Mouse (Mus musculus) midbrain, embryonic 13.5 days (tissue): ENCODE data around the gene Cdc26. TPM values are rescaled to one million over a fixed set of nuclear protein-coding genes. Genes with fewer than 3 reads are reported as not detected.

Experiments used
- ATAC-seq: fragments of 200-750 bp; cut with Nextera tagmentation; 2 replicates; pipeline ENCODE4 v1.8.0; 2017; ENCODE audit warnings: mild to moderate bottlenecking, moderate TSS enrichment, moderate library complexity
- H3K27ac ChIP-seq: fragments of 300-500 bp; sonication (generic); 2 replicates; pipeline ENCODE4 v1.5.1; 2015; ENCODE audit warnings: inconsistent platforms, mild to moderate bottlenecking, moderate library complexity
- H3K27me3 ChIP-seq: fragments of 300-500 bp; sonication (generic); 2 replicates; pipeline ENCODE4 v1.6.1; 2015; ENCODE audit warnings: mild to moderate bottlenecking, inconsistent platforms
- H3K36me3 ChIP-seq: fragments of 300-500 bp; sonication (generic); 2 replicates; pipeline ENCODE4 v1.6.1; 2015; ENCODE audit warnings: mild to moderate bottlenecking, inconsistent platforms
- H3K4me1 ChIP-seq: fragments of 300-500 bp; sonication (generic); replicated peaks from 2 replicates; pipeline ENCODE4 v1.6.1; 2015; ENCODE audit warnings: inconsistent platforms
- H3K4me2 ChIP-seq: fragments of 300-500 bp; sonication (generic); replicated peaks from 2 replicates; pipeline ENCODE4 v1.6.1; 2015; ENCODE audit warnings: moderate library complexity, mild to moderate bottlenecking, inconsistent platforms
- H3K4me3 ChIP-seq: fragments of 300-500 bp; sonication (generic); replicated peaks from 2 replicates; pipeline ENCODE4 v1.5.1; 2015; ENCODE audit warnings: mild to moderate bottlenecking, inconsistent platforms
- H3K9ac ChIP-seq: fragments of 300-500 bp; sonication (generic); replicated peaks from 2 replicates; pipeline ENCODE4 v1.6.1; 2015; ENCODE audit warnings: mild to moderate bottlenecking, inconsistent platforms
- H3K9me3 ChIP-seq: fragments of 300-500 bp; sonication (generic); 2 replicates; pipeline ENCODE4 v1.6.1; 2016; ENCODE audit warnings: mild to moderate bottlenecking, inconsistent platforms
- WGBS: fragments of 180-500 bp; shearing (Covaris S2); methylation state at CpG from one replicate; pipeline ENCODE4 v1.1.7; 2015; 5-methylcytosine and 5-hydroxymethylcytosine counted together
- polyA plus RNA-seq: library from polyadenylated mRNA; unstranded; fragments of >200 nt; fragmentation: Nextera tagmentation; extraction: Ambion mirVana; gene quantifications from 2 replicates; pipeline ENCODE4 v1.2.1, GENCODE M21; 2015

Cdc26 gene
- polyA plus RNA-seq, 1 experiment from 2014 or later: 120 TPM

DNA sequence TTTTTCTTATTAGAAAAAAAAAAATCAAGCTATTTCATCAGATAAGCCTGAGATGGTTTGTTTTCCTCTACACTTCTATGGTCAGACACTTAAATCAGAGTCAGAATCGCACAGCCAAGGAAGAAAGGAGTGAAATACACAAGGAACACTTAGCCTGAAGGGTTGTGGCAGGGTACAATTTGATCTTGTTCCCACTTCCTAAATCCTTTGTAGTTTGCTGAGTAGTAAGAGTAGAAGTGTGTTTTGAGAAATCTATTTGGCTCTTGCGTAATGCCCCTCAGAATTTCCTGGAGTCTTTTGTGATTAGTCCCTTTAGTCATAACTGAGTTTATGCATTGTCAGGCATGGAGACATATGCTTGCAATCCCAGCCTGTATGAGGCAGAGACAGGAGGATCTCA lies 59.1 kb downstream of the Cdc26 start:
- no peaks in the 10 kb centered on the region for H3K9me3 ChIP-seq
- no peak overlapping the region for H3K4me3 ChIP-seq
- no peaks in the 10 kb centered on the region for H3K4me1 ChIP-seq
- no peak for ATAC-seq
- H3K27ac ChIP-seq: no peak overlapping the region
- H3K36me3 ChIP-seq: peaks cover 44% of the 10 kb centered on the region
- no peaks in the 10 kb centered on the region for H3K27me3 ChIP-seq
- WGBS: 97% methylated on average over 2 of the region's 2 CpGs
- no peak overlapping the region for H3K4me2 ChIP-seq
- H3K9ac ChIP-seq: no peak overlapping the region

DNA sequence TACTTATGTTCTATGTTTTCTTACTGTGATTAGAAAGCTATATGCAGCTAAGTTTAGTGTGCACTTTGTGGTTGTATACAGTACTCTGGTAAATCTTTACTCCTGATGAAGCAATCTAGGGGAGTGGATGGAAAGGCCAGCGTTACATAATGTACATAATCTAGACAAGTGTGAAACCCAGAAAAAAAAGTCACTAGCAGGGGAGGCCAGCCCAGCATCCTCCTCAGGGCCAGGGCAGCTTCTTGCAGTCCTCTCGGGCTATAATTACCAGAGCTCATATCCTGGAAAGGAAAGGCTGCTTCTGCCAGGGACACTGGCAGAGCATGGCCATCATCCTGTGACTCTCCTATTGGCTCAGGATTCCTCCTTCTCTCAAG lies 60.1 kb downstream of the Cdc26 start:
- H3K9me3 ChIP-seq: no peaks in the 10 kb centered on the region
- H3K27me3 ChIP-seq: no peaks in the 10 kb centered on the region
- H3K4me2 ChIP-seq: no peak overlapping the region
- no peak overlapping the region for H3K27ac ChIP-seq
- no peak overlapping the region for H3K9ac ChIP-seq
- no peak for ATAC-seq
- no peak overlapping the region for H3K4me3 ChIP-seq
- H3K36me3 ChIP-seq: peaks cover 51% of the 10 kb centered on the region
- 81% methylated on average over 2 of the region's 2 CpGs for WGBS
- no peaks in the 10 kb centered on the region for H3K4me1 ChIP-seq

DNA sequence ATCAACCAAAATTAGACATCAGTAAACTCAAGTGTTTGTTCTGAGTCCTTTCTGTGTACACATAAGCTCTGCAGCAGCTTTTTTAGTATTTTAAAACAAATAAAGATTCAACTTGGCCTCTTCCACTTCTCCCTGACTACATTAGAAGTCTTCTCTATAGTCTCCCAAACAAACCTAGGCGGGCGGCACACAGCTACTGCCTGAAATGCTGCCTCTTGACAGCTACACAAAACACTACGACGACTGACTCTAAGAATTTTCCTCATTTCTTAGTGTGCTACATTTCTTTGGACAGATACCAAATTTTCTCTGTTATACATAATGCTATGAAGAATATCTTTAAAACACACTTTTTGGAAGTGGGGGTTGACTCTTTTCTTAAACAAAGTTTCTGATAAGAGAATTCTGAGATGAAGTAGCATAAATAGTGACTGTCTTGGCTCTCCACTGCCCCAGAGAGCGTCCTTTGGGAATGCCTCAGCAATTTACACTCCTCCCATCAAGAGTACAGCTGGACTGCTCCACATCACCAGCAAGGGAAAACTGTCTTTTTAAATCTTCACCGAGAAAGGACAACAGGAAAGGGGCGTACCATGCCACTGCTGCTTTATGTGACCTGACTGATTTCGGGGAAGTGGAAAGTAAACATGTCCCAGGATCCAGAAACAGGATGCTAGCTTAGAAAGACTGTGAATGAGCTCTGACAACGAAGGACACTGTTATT lies 60.7 kb downstream of the Cdc26 start:
- Histone ChIP-seq H3K9me3 (no peaks in the 10 kb centered on the region), H3K27ac (no peak overlapping the region), H3K9ac (no peak overlapping the region), H3K4me3 (no peak overlapping the region), H3K4me2 (no peak overlapping the region), H3K36me3 (peaks cover 51% of the 10 kb centered on the region), H3K27me3 (no peaks in the 10 kb centered on the region), H3K4me1 (no peaks in the 10 kb centered on the region)
- 84% methylated on average over 9 of the region's 9 CpGs for WGBS
- ATAC-seq: no peak

DNA sequence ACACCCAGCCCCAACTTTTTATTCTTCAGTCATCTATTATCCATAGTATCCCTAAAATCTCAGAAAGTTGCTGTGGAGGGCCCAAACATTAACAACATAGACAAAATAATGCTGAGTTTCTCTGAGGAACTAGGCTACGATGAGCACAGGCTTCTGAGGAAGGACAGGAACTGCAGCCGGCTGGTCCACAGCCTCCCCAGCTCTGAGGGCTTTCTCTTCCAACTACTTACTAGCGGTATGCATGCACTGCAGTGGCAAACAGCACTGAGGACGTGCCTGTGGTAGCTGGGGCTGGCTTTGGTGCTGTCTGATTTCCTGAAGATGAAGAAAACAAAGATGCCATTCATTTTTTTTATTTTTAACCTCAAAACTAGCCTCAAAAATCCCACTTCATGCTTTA lies 62.6 kb downstream of the Cdc26 start:
- no peak for ATAC-seq
- 83% methylated on average over 4 of the region's 4 CpGs for WGBS
- no peak overlapping the region for H3K4me2 ChIP-seq
- H3K9me3 ChIP-seq: no peaks in the 10 kb centered on the region
- no peak overlapping the region for H3K4me3 ChIP-seq
- no peaks in the 10 kb centered on the region for H3K27me3 ChIP-seq
- H3K36me3 ChIP-seq: peaks cover 43% of the 10 kb centered on the region
- H3K9ac ChIP-seq: no peak overlapping the region
- no peaks in the 10 kb centered on the region for H3K4me1 ChIP-seq
- H3K27ac ChIP-seq: no peak overlapping the region

DNA sequence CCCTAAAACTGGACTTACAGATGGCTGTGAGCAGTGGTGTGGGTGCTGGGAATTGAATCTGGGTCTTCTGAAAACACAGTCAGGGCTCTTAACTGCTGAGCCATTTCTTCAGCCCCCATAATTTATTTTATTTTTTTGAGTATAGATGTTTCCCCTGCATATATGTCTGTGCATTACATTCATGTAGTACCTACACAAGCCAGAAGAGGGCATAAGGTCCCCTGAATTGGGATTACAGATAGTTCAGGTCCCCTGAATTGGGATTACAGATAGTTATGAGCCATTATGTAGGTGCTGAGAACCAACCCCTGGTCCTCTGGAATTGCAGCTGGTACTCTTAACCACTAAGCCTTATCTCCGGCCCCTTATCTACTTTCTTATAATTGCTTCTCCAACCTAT lies 64.4 kb downstream of the Cdc26 start:
- no peak overlapping the region for H3K27ac ChIP-seq
- peaks cover 48% of the 10 kb centered on the region for H3K36me3 ChIP-seq
- H3K4me3 ChIP-seq: no peak overlapping the region
- no peaks in the 10 kb centered on the region for H3K9me3 ChIP-seq
- no peaks in the 10 kb centered on the region for H3K27me3 ChIP-seq
- no peaks in the 10 kb centered on the region for H3K4me1 ChIP-seq
- 94% methylated on average over 1 of the region's 1 CpGs for WGBS
- no peak overlapping the region for H3K9ac ChIP-seq
- no peak for ATAC-seq
- H3K4me2 ChIP-seq: no peak overlapping the region

DNA sequence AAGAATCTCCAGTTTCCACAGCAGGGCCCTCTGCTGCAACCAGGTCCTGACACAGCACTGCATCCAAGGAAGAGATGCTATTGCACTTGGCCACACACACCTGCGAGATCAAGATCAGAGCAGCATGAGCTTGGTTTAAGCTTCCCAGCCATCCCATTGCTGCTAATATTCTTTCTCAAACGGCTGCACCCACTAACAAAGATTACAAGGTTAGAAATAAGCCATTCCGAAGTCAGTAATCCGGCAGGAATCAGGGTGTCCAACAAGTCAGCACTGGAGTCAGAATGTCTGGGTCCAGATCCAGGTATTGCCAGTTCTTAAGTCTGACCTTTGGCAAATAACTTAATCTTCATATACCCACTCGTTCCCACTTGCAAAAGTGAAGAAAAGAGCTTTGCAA lies 69.9 kb downstream of the Cdc26 start:
- peaks cover 45% of the 10 kb centered on the region for H3K36me3 ChIP-seq
- WGBS: 88% methylated on average over 5 of the region's 5 CpGs
- no peak overlapping the region for H3K4me2 ChIP-seq
- no peak overlapping the region for H3K27ac ChIP-seq
- H3K9ac ChIP-seq: no peak overlapping the region
- no peak overlapping the region for H3K4me3 ChIP-seq
- H3K4me1 ChIP-seq: no peaks in the 10 kb centered on the region
- H3K9me3 ChIP-seq: no peaks in the 10 kb centered on the region
- no peak for ATAC-seq
- no peaks in the 10 kb centered on the region for H3K27me3 ChIP-seq

Other genes starting within 250 kb of the Cdc26 start
- 28.1 and 34.6 TPM in 2 replicates for gene Zfp37, start 177.6 kb downstream of the Cdc26 start, polyA plus RNA-seq
- gene Slc31a2, start 146.1 kb downstream of the Cdc26 start, polyA plus RNA-seq: 11.4 and 12.5 TPM in 2 replicates
- gene Fkbp15, start 48.1 kb downstream of the Cdc26 start, polyA plus RNA-seq: 23.6 and 24.0 TPM in 2 replicates
- gene Slc31a1, start 47.9 kb downstream of the Cdc26 start, polyA plus RNA-seq: 37.9 and 38.2 TPM in 2 replicates
- gene Prpf4, start 155 bp upstream of the Cdc26 start, polyA plus RNA-seq: 18.4 and 19.1 TPM in 2 replicates
- gene Rnf183, start 26.6 kb upstream of the Cdc26 start, polyA plus RNA-seq: 0.11 and 0.23 TPM in 2 replicates
- gene Wdr31, start 62.3 kb upstream of the Cdc26 start, polyA plus RNA-seq: 9.6 and 10.8 TPM in 2 replicates
- gene Bspry, start 71.4 kb upstream of the Cdc26 start, polyA plus RNA-seq: 0.44 and 0.86 TPM in 2 replicates
- 13.2 and 14.3 TPM in 2 replicates for gene Hdhd3, start 94.8 kb upstream of the Cdc26 start, polyA plus RNA-seq
- 59.8 and 65.4 TPM in 2 replicates for gene Alad, start 111.3 kb upstream of the Cdc26 start, polyA plus RNA-seq
- gene Pole3, start 116.4 kb upstream of the Cdc26 start, polyA plus RNA-seq: 81.3 and 87.2 TPM in 2 replicates
- 1.1 and 1.5 TPM in 2 replicates for gene 4933430I17Rik, start 116.7 kb upstream of the Cdc26 start, polyA plus RNA-seq
- gene Rgs3, start 151.2 kb upstream of the Cdc26 start, polyA plus RNA-seq: 65.9 and 70.0 TPM in 2 replicates